Mouse (Mus musculus): ENCODE measurements around the gene 1700001P01Rik.

- no peak for TF ChIP-seq CTCF (conservative IDR thresholded peaks at IDR 0.05 in 1 of 2, IDR thresholded peaks at IDR 0.05 in 1 of 2; ENCODE audit: low read depth in 2 of 2, low read length in 2 of 2)
- no peak for TF ChIP-seq EP300 (IDR thresholded peaks at IDR 0.05; ENCODE audit: low read length)
- no peak for TF ChIP-seq POLR2AphosphoS2 (IDR thresholded peaks at IDR 0.05; ENCODE audit: low read depth, low read length)
- peak; percentile 95 for TF ChIP-seq KAT2A (IDR thresholded peaks at IDR 0.05; ENCODE audit: insufficient replicate concordance, low read length)
- TF ChIP-seq MAZ (IDR thresholded peaks at IDR 0.05; ENCODE audit: low read depth, low read length), result 0 out of 2 replicates have a peak, but pooled peaks have one; percentile 34
- peak; percentile 94 for TF ChIP-seq POLR2A (IDR thresholded peaks at IDR 0.05; ENCODE audit: low read depth, low read length)
- no peak; the same call in 1 of the 2 replicates for TF ChIP-seq BHLHE40 (IDR thresholded peaks at IDR 0.05; ENCODE audit: low read depth, low read length)
- TF ChIP-seq CHD2 (IDR thresholded peaks at IDR 0.05; ENCODE audit: low read length), result no peak; the same call in 1 of the 2 replicates
- TF ChIP-seq ELF1 (IDR thresholded peaks at IDR 0.05; ENCODE audit: low read depth, low read length), result peak; percentile 99
- TF ChIP-seq RCOR1 (conservative IDR thresholded peaks at IDR 0.05; ENCODE audit: low read depth, low read length), result no peak
Measured at GRCm38 (mm10) chr11:97766154-97766881, 9.4 kb downstream of the 1700001P01Rik start, which contains the start of gene Cwc25.
